Mouse (Mus musculus) 3T3-L1 (cell line): ENCODE measurements around the gene Adamts1.

Source experiments
- DNase-seq: peaks from one replicate; pipeline ENCODE4 v3.0.0-alpha.2; 2015; ENCODE audit warnings: low read depth, low spot score

The Adamts1 gene

GRCm38 (mm10) chr16:85802954-85803353 is at the start of gene Adamts1:
TSS of gene Adamts1 (minus strand) at chr16:85803113.
- peak; percentile 97 for DNase-seq

GRCm38 (mm10) chr16:85827066-85827465 is 24.2 kb upstream of the Adamts1 start:
- DNase-seq, result peak; percentile 88

- peak; percentile 39 for DNase-seq
These were observed 19.5 kb upstream of the Adamts1 start for GRCm38 (mm10) chr16:85822330-85822916.

- peak; percentile 87 for DNase-seq
These were observed 17.0 kb upstream of the Adamts1 start for GRCm38 (mm10) chr16:85819808-85820458.

- DNase-seq, result no peak
These were observed 11.2 kb upstream of the Adamts1 start for GRCm38 (mm10) chr16:85814116-85814515.

- peak; percentile 77 for DNase-seq
These were observed 4.7 kb upstream of the Adamts1 start for GRCm38 (mm10) chr16:85807626-85808025.

- DNase-seq, result peak; percentile 92
These were observed 4.2 kb upstream of the Adamts1 start for GRCm38 (mm10) chr16:85807072-85807471.

GRCm38 (mm10) chr16:85805581-85805980 is 2.7 kb upstream of the Adamts1 start:
- no peak for DNase-seq

GRCm38 (mm10) chr16:85803613-85804551 is 969 bp upstream of the Adamts1 start:
- DNase-seq, result peak; percentile 97

GRCm38 (mm10) chr16:85801971-85802811 is 722 bp downstream of the Adamts1 start:
- peak; percentile 63 for DNase-seq

- DNase-seq, result peak; percentile 93
These were observed 1.7 kb downstream of the Adamts1 start for GRCm38 (mm10) chr16:85801252-85801651.

- peak; percentile 99 for DNase-seq
These were observed 2.2 kb downstream of the Adamts1 start for GRCm38 (mm10) chr16:85800691-85801090.

- DNase-seq, result no peak
These were observed 2.9 kb downstream of the Adamts1 start for GRCm38 (mm10) chr16:85799971-85800370.

GRCm38 (mm10) chr16:85798334-85798733 is 4.6 kb downstream of the Adamts1 start:
- no peak for DNase-seq

GRCm38 (mm10) chr16:85797161-85797560 is 5.8 kb downstream of the Adamts1 start:
- DNase-seq, result no peak

GRCm38 (mm10) chr16:85795731-85796130 is 7.2 kb downstream of the Adamts1 start:
- DNase-seq, result no peak

- DNase-seq, result peak; percentile 63
These were observed 9.6 kb downstream of the Adamts1 start for GRCm38 (mm10) chr16:85793166-85793830.

- DNase-seq, result no peak
These were observed 21.8 kb downstream of the Adamts1 start for GRCm38 (mm10) chr16:85781076-85781475.

- DNase-seq, result peak; percentile 73
These were observed 23.1 kb downstream of the Adamts1 start for GRCm38 (mm10) chr16:85779775-85780174.

GRCm38 (mm10) chr16:85772272-85772671 is 30.6 kb downstream of the Adamts1 start:
- no peak for DNase-seq

GRCm38 (mm10) chr16:85767341-85767740 is 35.6 kb downstream of the Adamts1 start:
- DNase-seq, result no peak
